10 mouse cellular contexts compared by ENCODE assay signal in genomic region chr14:51940944-51941560, GRCm38 (mm10). TPM values are rescaled to one million over a fixed set of nuclear protein-coding genes. Genes with fewer than 3 reads are reported as not detected.
A peak's percentile ranks its signal among the peaks of the same experiment; 100 is the strongest.
DNase-seq lines count a peak whose midpoint lies in the region; ATAC-seq and TF ChIP-seq lines count a peak whose summit lies in the region.
"Had no signal": no experiment of that assay in that cellular context is flagged by ENCODE, and none has a peak within 500 bp of the region (broad histone marks: within the 10 kb centered on the region; RNA-seq: fewer than 3 reads in every experiment).

No protein-coding gene starts in this region.

- H3ac ChIP-seq in myocyte (ENCODE audit: control insufficient read depth, insufficient read length): no peak overlapping the region

- peak; percentile 37 for DNase-seq in heart, adult 8-10 months (ENCODE audit: low spot score)
- DNase-seq in heart, postnatal 4 days: no peak
- peak; percentile 33 to 37 for DNase-seq in heart, adult 9 months (ENCODE audit: low spot score in 2 of 2)
- peak; percentile 45 for DNase-seq in large intestine, adult 2 months (ENCODE audit: low read depth, low spot score)
- no peak for DNase-seq in B cell, adult 2 months
- DNase-seq in urinary bladder, postnatal 4 days (ENCODE audit: low spot score in 2 of 2): no peak

- H3K4me2 ChIP-seq in myocyte (ENCODE audit: low read depth): peak overlapping the region; percentile 25
- H3K4me2 ChIP-seq in forebrain, embryonic 13.5 days: no peak overlapping the region
- H3K4me2 ChIP-seq: embryonic facial prominence, embryonic 15.5 days had no signal

- H3K36me3 ChIP-seq in myocyte (ENCODE audit: control insufficient read depth, insufficient read depth): no peaks in the 10 kb centered on the region
- H3K36me3 ChIP-seq in forebrain, embryonic 13.5 days (ENCODE audit: poor library complexity, severe bottlenecking): no peaks in the 10 kb centered on the region
- H3K36me3 ChIP-seq: embryonic facial prominence, embryonic 15.5 days had no signal

- H3K4me1 ChIP-seq in forebrain, embryonic 13.5 days: no peaks in the 10 kb centered on the region

- 0 out of 2 replicates have a peak, but pooled peaks cover 7% of the 10 kb centered on the region for H3K9me3 ChIP-seq in forebrain, embryonic 13.5 days (replicated peaks)
- H3K9me3 ChIP-seq: embryonic facial prominence, embryonic 15.5 days had no signal

- ATAC-seq in forebrain, embryonic 13.5 days: no peak

- no peak for TF ChIP-seq POLR2A in myocyte (IDR thresholded peaks at IDR 0.05; ENCODE audit: insufficient read length, low read depth)

- H3K4me3 ChIP-seq in myocyte: no peak overlapping the region
- no peak overlapping the region for H3K4me3 ChIP-seq in forebrain, embryonic 13.5 days
- H3K4me3 ChIP-seq: embryonic facial prominence, embryonic 15.5 days; megakaryocyte, embryonic 14.5 days had no signal

- no peak overlapping the region for H3K9ac ChIP-seq in forebrain, embryonic 13.5 days
- H3K9ac ChIP-seq: embryonic facial prominence, embryonic 15.5 days had no signal

- H3K79me2 ChIP-seq in myocyte (ENCODE audit: control insufficient read depth, insufficient read depth): no peaks in the 10 kb centered on the region

- no peaks in the 10 kb centered on the region for H3K27me3 ChIP-seq in myocyte (ENCODE audit: control insufficient read depth, insufficient read depth, insufficient read length)
- H3K27me3 ChIP-seq in forebrain, embryonic 13.5 days: no peaks in the 10 kb centered on the region
- H3K27me3 ChIP-seq: embryonic facial prominence, embryonic 15.5 days had no signal

- WGBS in large intestine, adult 2 months: 28% methylated on average over 8 of the region's 8 CpGs
- WGBS in forebrain, embryonic 13.5 days: 39% methylated on average over 8 of the region's 8 CpGs

- H3K27ac ChIP-seq in forebrain, embryonic 13.5 days: no peak overlapping the region
- H3K27ac ChIP-seq: embryonic facial prominence, embryonic 15.5 days had no signal

TF ChIP-seq in myocyte, 11 proteins besides CTCF, POLR2A, EP300 and RAD21:
- TF ChIP-seq MYOD1 (IDR thresholded peaks at IDR 0.05; ENCODE audit: control insufficient read depth in 1 of 3, insufficient read length in 2 of 3, low read depth in 2 of 3): no peak
- no peak for TF ChIP-seq MAX (IDR thresholded peaks at IDR 0.05; ENCODE audit: low read depth)
- no peak for TF ChIP-seq USF1 (IDR thresholded peaks at IDR 0.05; ENCODE audit: low read depth)
- no peak for TF ChIP-seq POLR2AphosphoS2 (IDR thresholded peaks at IDR 0.05; ENCODE audit: insufficient read length, low read depth)
- TF ChIP-seq TCF12 (IDR thresholded peaks at IDR 0.05; ENCODE audit: insufficient read depth, poor library complexity, severe bottlenecking): no peak
- no peak for TF ChIP-seq SRF (IDR thresholded peaks at IDR 0.05; ENCODE audit: control insufficient read depth, insufficient read length, low read depth)
- no peak for TF ChIP-seq REST (IDR thresholded peaks at IDR 0.05; ENCODE audit: insufficient read depth, insufficient read length)

RNA-seq across cellular contexts. Expression of gene Rnase13, which starts 18.5 kb away (rescaled TPM):
- not detected for total RNA-seq in heart, adult 8-10 months (2022)
- total RNA-seq in heart, postnatal 4 days (2021): not detected
- not detected in 2 replicates for polyA plus RNA-seq in large intestine, adult 2 months (2012; rRNA removed)
- not detected for polyA plus RNA-seq in myocyte (2012; fragmentation: generic; extraction: Trizol)
- polyA plus RNA-seq in forebrain, embryonic 13.5 days (2015; fragmentation: Nextera tagmentation; extraction: Ambion mirVana): not detected in 2 replicates
- polyA plus RNA-seq: embryonic facial prominence, embryonic 15.5 days had no signal

RNA-seq across cellular contexts. Expression of gene Tppp2, which starts 22.8 kb away (rescaled TPM):
- not detected for total RNA-seq in heart, adult 8-10 months (2022)
- total RNA-seq in heart, postnatal 4 days (2021): not detected
- not detected in 2 replicates for polyA plus RNA-seq in large intestine, adult 2 months (2012; rRNA removed)
- polyA plus RNA-seq in myocyte (2012; fragmentation: generic; extraction: Trizol): not detected
- not detected in 2 replicates for polyA plus RNA-seq in forebrain, embryonic 13.5 days (2015; fragmentation: Nextera tagmentation; extraction: Ambion mirVana)
- polyA plus RNA-seq: embryonic facial prominence, embryonic 15.5 days had no signal

RNA-seq across cellular contexts. Expression of gene Ndrg2, which starts 27.1 kb away (rescaled TPM):
- 1,000 to 10,000 TPM; 1,477 to 1,608 (median 1,523) TPM for total RNA-seq in heart, adult 8-10 months (2022)
- total RNA-seq in heart, postnatal 4 days (2021): 100 to 1,000 TPM; 452 to 471 TPM
- 32.4 and 33.6 TPM in 2 replicates for polyA plus RNA-seq in large intestine, adult 2 months (2012; rRNA removed)
- 31.8 TPM for polyA plus RNA-seq in myocyte (2012; fragmentation: generic; extraction: Trizol)
- polyA plus RNA-seq in forebrain, embryonic 13.5 days (2015; fragmentation: Nextera tagmentation; extraction: Ambion mirVana): 98.2 and 99.0 TPM in 2 replicates

RNA-seq across cellular contexts. Expression of gene Arhgef40, which starts 43.5 kb away (rescaled TPM):
- 10 to 100 TPM; 20.4 to 31.0 (median 24.0) TPM for total RNA-seq in heart, adult 8-10 months (2022)
- total RNA-seq in heart, postnatal 4 days (2021): 10 to 100 TPM; 64.6 to 65.6 TPM
- polyA plus RNA-seq in large intestine, adult 2 months (2012; rRNA removed): 21.2 and 22.0 TPM in 2 replicates
- 35.0 TPM for polyA plus RNA-seq in myocyte (2012; fragmentation: generic; extraction: Trizol)
- polyA plus RNA-seq in forebrain, embryonic 13.5 days (2015; fragmentation: Nextera tagmentation; extraction: Ambion mirVana): 75.9 and 84.7 TPM in 2 replicates

RNA-seq across cellular contexts. Expression of gene Slc39a2, which starts 48.4 kb away (rescaled TPM):
- under 1 TPM in 2 of 4 experiments, not detected in 2; 0.17 to 0.44 TPM for total RNA-seq in heart, adult 8-10 months (2022)
- total RNA-seq in heart, postnatal 4 days (2021): under 1 TPM; 0.29 to 0.48 TPM
- polyA plus RNA-seq in large intestine, adult 2 months (2012; rRNA removed): 0.62 and 0.69 TPM in 2 replicates
- polyA plus RNA-seq in myocyte (2012; fragmentation: generic; extraction: Trizol): 0.12 TPM
- polyA plus RNA-seq in forebrain, embryonic 13.5 days (2015; fragmentation: Nextera tagmentation; extraction: Ambion mirVana): 1.3 and 1.5 TPM in 2 replicates

Comparison
In these comparisons a context has a peak if more than half of its experiments do, and no peak if none do; other contexts are left out.
1. DNase-seq: peak in heart, adult 8-10 months (single experiment), heart, adult 9 months (2 of 2) and large intestine, adult 2 months (single experiment); none in heart, postnatal 4 days (single experiment), B cell, adult 2 months (0 of 2) and urinary bladder, postnatal 4 days (0 of 2).